Comparison of ENCODE assay signal across 9 mouse cellular contexts in the genomic region with DNA sequence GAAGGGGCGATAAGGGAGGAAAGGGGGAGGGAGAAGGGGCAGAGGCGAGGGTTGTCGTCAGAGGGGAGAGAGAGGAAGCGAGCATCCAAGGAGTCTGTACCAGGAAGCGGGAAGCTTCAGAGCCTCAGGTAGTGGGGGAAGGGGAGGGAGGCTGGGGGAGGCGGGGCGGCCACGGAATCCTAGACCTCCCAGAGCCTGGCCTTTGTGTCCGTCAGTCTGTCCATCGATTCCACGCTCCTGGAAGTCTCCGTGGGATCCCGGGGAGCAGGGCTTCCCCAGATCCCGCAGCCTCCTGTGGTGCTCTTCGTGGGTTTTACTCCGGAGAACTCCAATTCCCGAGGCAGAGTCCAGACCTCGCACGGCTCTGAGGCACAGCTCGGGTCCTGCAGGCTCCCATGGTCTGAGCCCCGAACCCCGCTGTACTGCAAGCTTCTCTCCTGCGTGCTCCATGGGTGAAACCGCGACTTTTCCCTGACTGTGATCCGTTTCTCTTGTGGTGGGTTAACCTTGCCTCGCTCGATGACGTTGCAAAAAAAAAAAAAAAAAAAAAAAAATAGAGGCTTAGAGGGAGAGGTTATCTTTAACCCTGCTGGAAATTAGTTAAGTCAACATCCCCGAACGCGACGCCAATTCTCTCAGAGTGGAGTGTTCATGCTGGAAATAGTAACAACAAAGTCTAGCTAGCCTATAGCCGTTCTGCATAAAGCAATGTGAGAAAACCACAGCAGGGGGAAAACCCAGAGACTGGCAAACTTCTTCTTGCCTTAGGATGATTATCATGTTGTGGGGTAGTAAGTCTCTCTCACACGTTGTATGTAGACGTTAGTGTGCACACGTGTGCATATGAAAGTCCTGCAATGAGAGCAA. TPM values are rescaled to one million over a fixed set of nuclear protein-coding genes. Genes with fewer than 3 reads are reported as not detected.
DNase-seq lines count a peak whose midpoint lies in the region; ATAC-seq and TF ChIP-seq lines count a peak whose summit lies in the region.
"Had no signal": no experiment of that assay in that cellular context is flagged by ENCODE, and none has a peak within 500 bp of the region (broad histone marks: within the 10 kb centered on the region; RNA-seq: fewer than 3 reads in every experiment).

No protein-coding gene starts in this region.

- no peaks in the 10 kb centered on the region for H3K27me3 ChIP-seq in cerebellum, adult 2 months (ENCODE audit: control insufficient read depth, insufficient read depth, low read length)
- no peaks in the 10 kb centered on the region for H3K27me3 ChIP-seq in embryonic facial prominence, embryonic 15.5 days
- peaks cover 4% of the 10 kb centered on the region; the same call in 1 of the 2 replicates for H3K27me3 ChIP-seq in hindbrain, embryonic 15.5 days
- no peaks in the 10 kb centered on the region for H3K27me3 ChIP-seq in lung, postnatal 0 days (replicated peaks; ENCODE audit: insufficient read depth, low read length)
- no peaks in the 10 kb centered on the region for H3K27me3 ChIP-seq in small intestine, adult 2 months (ENCODE audit: control insufficient read depth, insufficient read depth, low read length)

- ATAC-seq in CD4-positive, CD25-positive, alpha-beta regulatory T cell, adult 4 months: peak; percentile 83
- ATAC-seq in embryonic facial prominence, embryonic 15.5 days (ENCODE audit: insufficient number of reproducible peaks, low FRiP score, low TSS enrichment, low read depth): peak; percentile 30; the same call in 1 of the 2 replicates
- ATAC-seq in hindbrain, embryonic 15.5 days (ENCODE audit: low FRiP score, low read depth): peak; percentile 78
- peak; percentile 59 for ATAC-seq in lung, postnatal 0 days

- H3K9ac ChIP-seq in embryonic facial prominence, embryonic 15.5 days: peak overlapping the region; percentile 33
- peak overlapping the region; percentile 49 for H3K9ac ChIP-seq in hindbrain, embryonic 15.5 days
- H3K9ac ChIP-seq in lung, postnatal 0 days (replicated peaks; ENCODE audit: low read depth): peak overlapping the region; percentile 39

- peak in 1 of 2 experiments; percentile 26 for DNase-seq in cerebellum, adult 2 months
- DNase-seq in cerebellum, adult 8-10 months: no peak
- peak; percentile 61 for DNase-seq in lung, postnatal 0 days (ENCODE audit: low spot score)
- DNase-seq in ovary, adult 18-20 months (ENCODE audit: low spot score): no peak

- TF ChIP-seq EP300 in lung, postnatal 0 days (IDR thresholded peaks at IDR 0.05): no peak

- WGBS in cerebellum, adult 2 months: 6% methylated on average over 37 of the region's 37 CpGs
- WGBS in embryonic facial prominence, embryonic 15.5 days: 2% methylated on average over 37 of the region's 37 CpGs
- WGBS in hindbrain, embryonic 15.5 days: 2% methylated on average over 35 of the region's 37 CpGs
- 3% methylated on average over 32 of the region's 37 CpGs for WGBS in lung, postnatal 0 days
- 2% methylated on average over 37 of the region's 37 CpGs for WGBS in small intestine, adult 2 months

- no peak overlapping the region for H3K27ac ChIP-seq in cerebellum, adult 2 months (ENCODE audit: insufficient read depth, low read length)
- H3K27ac ChIP-seq in embryonic facial prominence, embryonic 15.5 days (replicated peaks): peak overlapping the region; percentile 68
- no peak overlapping the region for H3K27ac ChIP-seq in hindbrain, embryonic 15.5 days (replicated peaks)
- peak overlapping the region; percentile 62; the same call in 1 of the 2 replicates for H3K27ac ChIP-seq in lung, postnatal 0 days (ENCODE audit: low read length)
- H3K27ac ChIP-seq in small intestine, adult 2 months (ENCODE audit: insufficient read depth, low read depth, low read length): 0 out of 2 replicates have a peak overlapping the region, but pooled peaks have one; percentile 4

- no peaks in the 10 kb centered on the region for H3K36me3 ChIP-seq in embryonic facial prominence, embryonic 15.5 days
- H3K36me3 ChIP-seq in hindbrain, embryonic 15.5 days: no peaks in the 10 kb centered on the region
- H3K36me3 ChIP-seq in lung, postnatal 0 days (ENCODE audit: insufficient read depth, low read length): no peaks in the 10 kb centered on the region
- no peaks in the 10 kb centered on the region for H3K36me3 ChIP-seq in small intestine, adult 2 months (ENCODE audit: control insufficient read depth, insufficient read depth, low read length)
- H3K36me3 ChIP-seq: G1E had no signal

- peaks cover 2% of the 10 kb centered on the region; the same call in 1 of the 2 replicates for H3K4me1 ChIP-seq in cerebellum, adult 2 months (ENCODE audit: control insufficient read depth, insufficient read depth, low read length)
- H3K4me1 ChIP-seq in embryonic facial prominence, embryonic 15.5 days: peaks cover 23% of the 10 kb centered on the region
- H3K4me1 ChIP-seq in hindbrain, embryonic 15.5 days (replicated peaks): peaks cover 18% of the 10 kb centered on the region; the same call in 1 of the 2 replicates
- H3K4me1 ChIP-seq in lung, postnatal 0 days (ENCODE audit: insufficient read depth, low read depth, low read length): no peaks in the 10 kb centered on the region
- peaks cover 6% of the 10 kb centered on the region; the same call in 1 of the 2 replicates for H3K4me1 ChIP-seq in small intestine, adult 2 months (ENCODE audit: control insufficient read depth, insufficient read depth, insufficient read length, low read length)

- H3K4me3 ChIP-seq in cerebellum, adult 2 months (replicated peaks; ENCODE audit: insufficient read depth, low read depth, low read length): peak overlapping the region; percentile 75
- peak overlapping the region; percentile 49 for H3K4me3 ChIP-seq in embryonic facial prominence, embryonic 15.5 days (replicated peaks)
- peak overlapping the region; percentile 51 for H3K4me3 ChIP-seq in hindbrain, embryonic 15.5 days
- H3K4me3 ChIP-seq in lung, postnatal 0 days (ENCODE audit: low read depth, low read length): peak overlapping the region; percentile 44
- peak overlapping the region; percentile 75 for H3K4me3 ChIP-seq in small intestine, adult 2 months (ENCODE audit: low read depth, low read length)

- TF ChIP-seq CTCF in cerebellum, adult 2 months (IDR thresholded peaks at IDR 0.05; ENCODE audit: borderline replicate concordance, insufficient read depth, low read depth, low read length): no peak
- no peak for TF ChIP-seq CTCF in lung, postnatal 0 days (IDR thresholded peaks at IDR 0.05)
- no peak for TF ChIP-seq CTCF in small intestine, adult 2 months (IDR thresholded peaks at IDR 0.05; ENCODE audit: extremely low read depth, insufficient read length, insufficient replicate concordance, low read depth, low read length)

- H3K4me2 ChIP-seq in embryonic facial prominence, embryonic 15.5 days (replicated peaks): peak overlapping the region; percentile 67
- H3K4me2 ChIP-seq in hindbrain, embryonic 15.5 days: peak overlapping the region; percentile 98
- H3K4me2 ChIP-seq in lung, postnatal 0 days (replicated peaks; ENCODE audit: low read depth, low read length): peak overlapping the region; percentile 93

- TF ChIP-seq POLR2A in cerebellum, adult 2 months (IDR thresholded peaks at IDR 0.05; ENCODE audit: borderline replicate concordance, insufficient read depth, low read length): no peak
- no peak for TF ChIP-seq POLR2A in small intestine, adult 2 months (IDR thresholded peaks at IDR 0.05; ENCODE audit: low read depth, low read length)

- H3K9me3 ChIP-seq in embryonic facial prominence, embryonic 15.5 days (replicated peaks): no peaks in the 10 kb centered on the region
- H3K9me3 ChIP-seq in hindbrain, embryonic 15.5 days: no peaks in the 10 kb centered on the region
- no peaks in the 10 kb centered on the region for H3K9me3 ChIP-seq in lung, postnatal 0 days (ENCODE audit: low read length)

RNA-seq across cellular contexts. Expression of a gene that starts 20.6 kb away (rescaled TPM):
- polyA plus RNA-seq in cerebellum, adult 2 months (2012; rRNA removed): not detected in 2 replicates
- polyA plus RNA-seq in CD4-positive, CD25-positive, alpha-beta regulatory T cell, adult 4 months (2017; shearing (Covaris generic)): 1 to 10 TPM; 1.3 to 1.4 TPM
- 1.6 and 2.3 TPM in 2 replicates for polyA plus RNA-seq in embryonic facial prominence, embryonic 15.5 days (2015; fragmentation: Nextera tagmentation; extraction: Ambion mirVana)
- polyA plus RNA-seq in hindbrain, embryonic 15.5 days (2015; fragmentation: Nextera tagmentation; extraction: Ambion mirVana): 2.1 and 4.3 TPM in 2 replicates
- 0.78 and 1.2 TPM in 2 replicates for polyA plus RNA-seq in lung, postnatal 0 days (2015; fragmentation: Nextera tagmentation; extraction: Ambion mirVana)
- polyA plus RNA-seq in small intestine, adult 2 months (2012; rRNA removed): not detected in 2 replicates
- polyA plus RNA-seq: G1E had no signal

Comparison
In these comparisons a context has a peak if more than half of its experiments do, and no peak if none do; other contexts are left out.
1. H3K27ac ChIP-seq: peak in embryonic facial prominence, embryonic 15.5 days (single experiment), lung, postnatal 0 days (single experiment) and small intestine, adult 2 months (single experiment); none in cerebellum, adult 2 months (single experiment) and hindbrain, embryonic 15.5 days (single experiment).
2. ATAC-seq: peak in every context shown above with its lines; median percentile 83 in CD4-positive, CD25-positive, alpha-beta regulatory T cell, adult 4 months; 78 in hindbrain, embryonic 15.5 days; 59 in lung, postnatal 0 days; 30 in embryonic facial prominence, embryonic 15.5 days.
3. Peak in every context shown above with its lines, with median percentiles within 50 percentile points of each other: H3K4me3 ChIP-seq, H3K4me2 ChIP-seq and H3K9ac ChIP-seq.